ENCODE assay signal across 8 mouse cellular contexts in the genomic region with DNA sequence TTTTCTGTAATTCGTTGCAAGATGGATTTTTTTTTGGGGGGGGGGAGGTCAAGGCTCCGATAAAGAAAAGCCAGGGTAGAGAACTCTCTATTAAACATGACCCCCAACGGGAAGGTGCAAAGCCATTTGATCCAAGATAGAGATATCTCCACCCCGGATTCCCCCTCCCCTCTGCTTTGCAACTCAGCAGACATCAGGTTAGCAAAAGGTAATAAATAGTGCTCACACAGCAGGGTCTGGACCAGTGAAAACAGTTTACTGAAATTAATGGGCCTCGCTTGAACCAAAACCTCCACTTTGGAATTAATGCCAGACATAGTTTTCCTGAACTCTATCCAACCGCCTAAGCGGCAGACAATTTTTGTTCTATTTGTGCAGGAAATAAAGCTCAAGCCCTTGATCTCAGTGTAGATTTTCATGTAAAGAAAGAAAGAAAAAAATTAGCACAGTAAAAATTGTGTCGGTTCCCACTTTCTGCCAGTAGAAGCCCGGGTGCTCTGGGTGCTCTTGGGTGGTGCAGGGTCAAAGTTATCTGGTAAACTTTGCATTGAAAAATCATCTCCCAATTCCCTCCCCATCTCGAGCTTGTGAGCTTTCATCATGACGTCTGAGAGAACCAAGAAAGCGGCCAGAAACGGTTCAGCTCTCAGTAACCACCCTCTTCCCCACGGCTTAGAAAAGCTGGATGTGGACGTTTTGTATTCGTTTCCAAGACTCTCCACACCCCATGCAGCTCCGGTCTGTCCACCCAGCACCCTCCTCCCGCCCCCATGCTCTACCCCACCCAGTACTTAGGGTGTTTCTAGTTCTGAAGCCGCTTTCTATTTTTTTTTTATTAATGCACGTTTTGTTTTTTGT. TPM values are rescaled to one million over a fixed set of nuclear protein-coding genes. Genes with fewer than 3 reads are reported as not detected.
DNase-seq lines count a peak whose midpoint lies in the region; ATAC-seq and TF ChIP-seq lines count a peak whose summit lies in the region.

No protein-coding gene starts in this region.

- no peaks in the 10 kb centered on the region for H3K9me3 ChIP-seq in heart, embryonic 12.5 days (replicated peaks)
- H3K9me3 ChIP-seq in midbrain, embryonic 13.5 days: no peaks in the 10 kb centered on the region

- peak overlapping the region; percentile 5 for H3K4me3 ChIP-seq in cortical plate, adult 2 months (ENCODE audit: insufficient read depth, low read length)
- H3K4me3 ChIP-seq in heart, embryonic 12.5 days: peak overlapping the region; percentile 35
- H3K4me3 ChIP-seq in midbrain, embryonic 13.5 days (replicated peaks): peak overlapping the region; percentile 34

- DNase-seq in spleen, postnatal 36 days (ENCODE audit: low spot score in 2 of 2): peak; percentile 25 to 41
- DNase-seq in spleen, adult 12 weeks (ENCODE audit: low spot score): no peak
- DNase-seq in kidney, postnatal 4 days: peak; percentile 49 to 69
- DNase-seq in frontal cortex, postnatal 10 days (ENCODE audit: low spot score in 2 of 2): no peak

- 0 out of 2 replicates have a peak, but pooled peaks have one; percentile 8 for ATAC-seq in heart, embryonic 12.5 days (ENCODE audit: insufficient number of reproducible peaks, low FRiP score)
- peak; percentile 19 for ATAC-seq in midbrain, embryonic 13.5 days
- no peak; the same call in 1 of the 2 replicates for ATAC-seq in megakaryocyte progenitor cell, adult 5-6 weeks (replicated peaks; ENCODE audit: poor library complexity)

- 5% methylated on average over 20 of the region's 20 CpGs for WGBS in heart, embryonic 12.5 days
- WGBS in midbrain, embryonic 13.5 days: under 1% methylated on average over 20 of the region's 20 CpGs

- peaks cover 24% of the 10 kb centered on the region for H3K4me1 ChIP-seq in cortical plate, adult 2 months (ENCODE audit: control insufficient read depth, insufficient read depth, low read length)
- H3K4me1 ChIP-seq in heart, embryonic 12.5 days (replicated peaks): peaks cover 86% of the 10 kb centered on the region
- peaks cover 95% of the 10 kb centered on the region for H3K4me1 ChIP-seq in midbrain, embryonic 13.5 days (replicated peaks)

- H3K9ac ChIP-seq in heart, embryonic 12.5 days: peak overlapping the region; percentile 74
- peak overlapping the region; percentile 69 for H3K9ac ChIP-seq in midbrain, embryonic 13.5 days (replicated peaks)

- no peak for TF ChIP-seq CTCF in cortical plate, adult 2 months (IDR thresholded peaks at IDR 0.05; ENCODE audit: extremely low read depth, insufficient read depth, low read length)

- peak overlapping the region; percentile 75 for H3K4me2 ChIP-seq in heart, embryonic 12.5 days
- H3K4me2 ChIP-seq in midbrain, embryonic 13.5 days (replicated peaks): peak overlapping the region; percentile 67

- 0 out of 2 replicates have a peak, but pooled peaks have one; percentile 29 for TF ChIP-seq POLR2A in cortical plate, adult 2 months (IDR thresholded peaks at IDR 0.05; ENCODE audit: extremely low read depth, insufficient read depth, low read length)

- H3K27me3 ChIP-seq in heart, embryonic 12.5 days (replicated peaks): no peaks in the 10 kb centered on the region
- no peaks in the 10 kb centered on the region for H3K27me3 ChIP-seq in midbrain, embryonic 13.5 days

- no peaks in the 10 kb centered on the region for H3K36me3 ChIP-seq in heart, embryonic 12.5 days
- no peaks in the 10 kb centered on the region for H3K36me3 ChIP-seq in midbrain, embryonic 13.5 days

- H3K27ac ChIP-seq in cortical plate, adult 2 months (ENCODE audit: insufficient read depth, low read length): peak overlapping the region; percentile 68
- peak overlapping the region; percentile 95 for H3K27ac ChIP-seq in heart, embryonic 12.5 days (ENCODE audit: poor library complexity, severe bottlenecking)
- peak overlapping the region; percentile 99 for H3K27ac ChIP-seq in midbrain, embryonic 13.5 days

RNA-seq across cellular contexts. Expression of gene Irf2bpl, which starts 9.0 kb away (rescaled TPM):
- polyA plus RNA-seq in cortical plate, adult 2 months (2012; rRNA removed): 35.7 and 37.1 TPM in 2 replicates
- polyA plus RNA-seq in heart, embryonic 12.5 days (2016; fragmentation: Nextera tagmentation; extraction: Ambion mirVana): 57.8 and 59.5 TPM in 2 replicates
- polyA plus RNA-seq in midbrain, embryonic 13.5 days (2015; fragmentation: Nextera tagmentation; extraction: Ambion mirVana): 65.3 and 75.5 TPM in 2 replicates
- 1.4 and 1.8 TPM in 2 replicates for total RNA-seq in megakaryocyte progenitor cell, adult 5-6 weeks (2015)
- total RNA-seq in megakaryocyte progenitor cell, adult 5-6 weeks (2017): 1.6 and 1.7 TPM in 2 replicates

RNA-seq across cellular contexts. Expression of gene Cipc, which starts 53.3 kb away (rescaled TPM):
- polyA plus RNA-seq in cortical plate, adult 2 months (2012; rRNA removed): 83.7 and 84.4 TPM in 2 replicates
- polyA plus RNA-seq in heart, embryonic 12.5 days (2016; fragmentation: Nextera tagmentation; extraction: Ambion mirVana): 28.9 and 29.3 TPM in 2 replicates
- 49.8 and 51.2 TPM in 2 replicates for polyA plus RNA-seq in midbrain, embryonic 13.5 days (2015; fragmentation: Nextera tagmentation; extraction: Ambion mirVana)
- 16.7 and 22.0 TPM in 2 replicates for total RNA-seq in megakaryocyte progenitor cell, adult 5-6 weeks (2015)
- 17.6 and 23.7 TPM in 2 replicates for total RNA-seq in megakaryocyte progenitor cell, adult 5-6 weeks (2017)

Comparison
In these comparisons a context has a peak if more than half of its experiments do, and no peak if none do; other contexts are left out.
1. DNase-seq: peak in spleen, postnatal 36 days (2 of 2) and kidney, postnatal 4 days (2 of 2); none in spleen, adult 12 weeks (single experiment) and frontal cortex, postnatal 10 days (0 of 2).
2. Peak in every context shown above with its lines, with median percentiles within 50 percentile points of each other: H3K27ac ChIP-seq and H3K4me3 ChIP-seq.